Mouse (Mus musculus): ENCODE results near the gene Foxd3.
"Not testable (repeated sequence)": the region's sequence is repeated elsewhere in the genome, so short reads cannot be mapped to it uniquely, and the experiment has no call there.

Gene Foxd3

DNA sequence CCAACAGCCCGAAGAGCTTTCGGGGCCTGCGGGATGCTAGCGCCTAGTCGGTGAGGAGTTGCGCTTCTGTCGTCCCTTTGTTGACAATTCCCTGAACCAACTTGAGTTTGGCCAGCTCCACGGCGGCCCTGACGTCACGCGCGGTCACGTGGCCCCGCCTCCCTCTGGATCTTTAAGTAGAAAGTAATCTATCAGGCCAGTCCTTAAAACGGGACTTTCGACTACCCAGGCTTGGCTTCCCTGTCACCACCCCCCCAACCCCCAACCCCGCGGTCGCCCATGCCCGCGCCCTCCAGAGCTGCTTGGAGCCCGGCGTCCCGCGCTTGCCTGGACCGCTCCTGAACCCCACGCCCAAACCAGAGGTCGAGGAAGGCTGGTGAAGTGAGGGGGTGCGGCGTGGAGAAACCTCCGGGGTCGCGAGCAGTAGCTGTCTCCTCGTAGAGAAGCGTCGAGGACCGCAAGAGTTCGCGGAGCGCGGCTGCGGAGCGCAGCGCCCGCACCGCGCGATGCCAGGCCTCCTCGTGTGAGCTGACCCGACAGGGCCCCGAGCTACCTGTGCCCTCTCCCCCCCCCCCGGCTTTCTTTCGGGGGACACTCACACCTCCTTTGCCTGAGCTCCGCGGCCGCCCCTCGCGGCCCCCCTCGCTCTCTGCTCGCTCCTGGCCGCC, at the start of gene Foxd3:
Foxd3 (plus strand) TSS at position 363 of the 668 bp plus-strand sequence.
- DNase-seq (ENCODE audit: low read depth, low spot score) = no peak
- no peaks in the 10 kb centered on the region for H3K36me3 ChIP-seq (ENCODE audit: control insufficient read depth, insufficient read depth, low read length, poor library complexity, severe bottlenecking)
- H3K27me3 ChIP-seq (ENCODE audit: control insufficient read depth, insufficient read depth, low read length, poor library complexity, severe bottlenecking) = 0 out of 2 replicates have a peak, but pooled peaks cover 2% of the 10 kb centered on the region

DNA sequence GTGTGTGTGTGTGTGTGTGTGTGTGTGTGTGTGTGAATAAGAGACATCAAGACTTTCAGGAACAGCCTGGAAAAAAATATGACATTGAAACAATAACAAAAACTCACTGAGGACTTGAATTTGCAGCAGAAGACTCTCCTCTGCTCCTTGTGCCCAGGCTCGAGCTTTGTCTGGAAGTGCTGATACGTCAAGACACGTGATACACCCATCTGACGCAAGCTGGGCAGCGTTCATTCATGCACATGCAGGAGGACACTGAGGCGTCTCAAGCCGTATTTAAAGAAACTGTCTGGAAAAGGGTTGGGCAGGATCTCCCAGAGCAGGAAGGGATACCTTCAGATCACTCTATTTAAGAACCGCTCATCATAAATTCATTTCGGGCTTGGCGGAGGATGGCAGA, 43.9 kb upstream of the Foxd3 start:
- Histone ChIP-seq H3K27me3 (ENCODE audit: control insufficient read depth, insufficient read depth, low read length, poor library complexity, severe bottlenecking) (no peaks in the 10 kb centered on the region), H3K36me3 (ENCODE audit: control insufficient read depth, insufficient read depth, low read length, poor library complexity, severe bottlenecking) (no peaks in the 10 kb centered on the region)
- no peak for DNase-seq (ENCODE audit: low read depth, low spot score)

DNA sequence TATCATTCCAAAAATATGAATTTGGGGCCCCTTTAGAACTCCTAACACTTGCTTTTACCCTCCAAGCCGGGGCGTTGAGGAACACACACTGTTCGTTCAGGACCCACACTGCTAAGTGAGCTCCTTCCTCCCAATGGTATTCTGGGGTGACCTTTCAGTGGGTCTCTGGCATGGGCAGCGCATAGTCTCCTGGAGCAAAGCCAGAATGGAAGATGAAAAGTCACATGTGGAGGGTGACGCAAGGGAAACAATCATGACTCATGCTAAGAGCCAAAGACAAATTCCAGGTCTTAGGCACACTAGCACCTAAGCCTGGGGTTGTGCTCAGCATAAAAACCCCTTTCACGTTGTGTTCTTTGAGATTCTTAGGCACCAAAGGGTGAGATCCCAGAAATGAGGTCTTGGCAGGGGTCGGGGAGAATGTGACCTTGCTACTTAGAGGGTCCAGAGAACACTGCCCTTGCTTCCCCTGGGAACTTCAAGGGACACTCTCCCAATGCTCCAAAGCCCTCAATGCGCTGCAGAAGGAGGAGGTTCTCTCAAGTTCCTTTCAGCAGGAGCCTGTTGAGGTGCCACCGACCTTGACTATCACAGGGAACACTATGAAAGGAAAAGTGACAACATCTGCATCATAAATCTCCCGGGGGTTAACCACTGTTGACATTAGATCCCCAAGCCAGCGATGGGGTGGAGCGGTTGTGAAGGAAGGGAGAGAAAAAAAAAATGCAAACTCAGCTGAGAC, 43.3 kb upstream of the Foxd3 start:
- no peak for DNase-seq (ENCODE audit: low read depth, low spot score)
- no peaks in the 10 kb centered on the region for H3K27me3 ChIP-seq (ENCODE audit: control insufficient read depth, insufficient read depth, low read length, poor library complexity, severe bottlenecking)
- no peaks in the 10 kb centered on the region for H3K36me3 ChIP-seq (ENCODE audit: control insufficient read depth, insufficient read depth, low read length, poor library complexity, severe bottlenecking)

DNA sequence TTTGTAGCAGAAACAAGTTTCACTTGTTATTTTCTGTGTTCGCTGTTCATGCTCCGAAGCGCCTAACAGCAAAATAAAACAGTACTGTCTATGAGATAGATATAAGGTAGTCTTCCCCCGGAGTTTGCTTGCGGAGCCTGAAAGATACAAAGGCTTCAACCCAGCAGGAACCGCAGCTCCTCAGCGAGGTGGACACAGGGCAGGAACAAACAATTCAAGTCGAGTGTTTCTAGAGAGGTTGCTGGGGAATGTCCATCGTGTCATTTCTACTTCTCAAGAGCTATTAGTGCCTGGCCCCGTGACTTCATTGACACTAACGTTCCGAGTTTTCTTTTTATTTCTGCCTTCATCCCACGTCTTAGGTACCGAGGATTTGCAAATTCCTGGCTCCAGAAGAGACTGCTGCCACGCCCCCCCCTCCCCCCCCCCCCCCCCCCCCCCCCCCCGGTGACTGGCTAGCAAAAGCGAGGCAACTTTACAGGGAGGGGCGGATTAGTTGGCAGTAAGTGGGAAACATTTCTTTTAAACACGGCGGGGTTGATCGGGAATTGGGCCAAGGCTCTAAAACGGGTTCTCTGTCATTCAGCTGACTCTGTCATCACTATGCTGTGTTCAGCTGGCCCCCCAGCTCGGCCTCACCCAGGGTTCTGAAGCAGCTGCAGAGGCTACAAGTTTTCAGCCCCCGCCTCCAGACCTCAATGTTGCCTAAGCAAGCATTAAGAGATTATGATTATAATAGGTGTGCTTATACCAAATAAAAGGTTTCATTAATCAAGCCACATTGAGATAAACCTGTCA, 29.9 kb upstream of the Foxd3 start:
- Histone ChIP-seq H3K36me3 (ENCODE audit: control insufficient read depth, insufficient read depth, low read length, poor library complexity, severe bottlenecking) (no peaks in the 10 kb centered on the region), H3K27me3 (ENCODE audit: control insufficient read depth, insufficient read depth, low read length, poor library complexity, severe bottlenecking) (no peaks in the 10 kb centered on the region)
- no peak for DNase-seq (ENCODE audit: low read depth, low spot score)

GRCm38 (mm10) chr4:99627057-99627456, 29.0 kb upstream of the Foxd3 start:
- H3K27me3 ChIP-seq (ENCODE audit: control insufficient read depth, insufficient read depth, low read length, poor library complexity, severe bottlenecking) = no peaks in the 10 kb centered on the region
- no peak for DNase-seq (ENCODE audit: low read depth, low spot score)
- no peaks in the 10 kb centered on the region for H3K36me3 ChIP-seq (ENCODE audit: control insufficient read depth, insufficient read depth, low read length, poor library complexity, severe bottlenecking)

GRCm38 (mm10) chr4:99636038-99636437, 20.1 kb upstream of the Foxd3 start:
- no peaks in the 10 kb centered on the region; the same call in 1 of the 2 replicates for H3K27me3 ChIP-seq (ENCODE audit: control insufficient read depth, insufficient read depth, low read length, poor library complexity, severe bottlenecking)
- no peaks in the 10 kb centered on the region for H3K36me3 ChIP-seq (ENCODE audit: control insufficient read depth, insufficient read depth, low read length, poor library complexity, severe bottlenecking)
- DNase-seq (ENCODE audit: low read depth, low spot score) = no peak

GRCm38 (mm10) chr4:99636711-99637110, 19.4 kb upstream of the Foxd3 start:
- DNase-seq (ENCODE audit: low read depth, low spot score) = no peak
- H3K27me3 ChIP-seq (ENCODE audit: control insufficient read depth, insufficient read depth, low read length, poor library complexity, severe bottlenecking) = no peaks in the 10 kb centered on the region; the same call in 1 of the 2 replicates
- no peaks in the 10 kb centered on the region for H3K36me3 ChIP-seq (ENCODE audit: control insufficient read depth, insufficient read depth, low read length, poor library complexity, severe bottlenecking)

DNA sequence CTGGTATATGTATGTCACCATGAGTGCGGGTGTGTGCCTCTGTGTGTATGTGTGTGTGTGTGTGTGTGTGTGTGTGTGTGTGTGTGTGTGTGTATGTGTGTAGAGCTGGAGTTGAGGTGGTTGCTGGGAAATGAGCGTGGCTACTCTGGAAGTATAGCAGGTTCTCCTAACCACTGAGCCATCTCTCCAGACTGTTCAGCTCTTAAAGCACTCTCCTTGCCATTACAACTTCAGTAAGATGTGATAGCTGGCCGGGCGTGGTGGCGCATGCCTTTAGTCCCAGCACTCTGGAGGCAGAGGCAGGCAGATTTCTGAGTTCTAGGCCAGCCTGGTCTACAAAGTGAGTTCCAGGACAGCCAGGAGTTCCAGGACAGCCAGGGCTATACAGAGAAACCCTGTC, 15.5 kb upstream of the Foxd3 start:
- H3K36me3 ChIP-seq (ENCODE audit: control insufficient read depth, insufficient read depth, low read length, poor library complexity, severe bottlenecking); H3K27me3 ChIP-seq (ENCODE audit: control insufficient read depth, insufficient read depth, low read length, poor library complexity, severe bottlenecking); DNase-seq (ENCODE audit: low read depth, low spot score): not testable (repeated sequence)

GRCm38 (mm10) chr4:99641920-99642319, 14.2 kb upstream of the Foxd3 start:
- no peaks in the 10 kb centered on the region; the same call in 1 of the 2 replicates for H3K27me3 ChIP-seq (ENCODE audit: control insufficient read depth, insufficient read depth, low read length, poor library complexity, severe bottlenecking)

GRCm38 (mm10) chr4:99645560-99645959, 10.5 kb upstream of the Foxd3 start:
- no peak for DNase-seq (ENCODE audit: low read depth, low spot score)

More at GRCm38 (mm10) chr4:99641920-99642319, 14.2 kb upstream of the Foxd3 start:
- no peak for DNase-seq (ENCODE audit: low read depth, low spot score)
- no peaks in the 10 kb centered on the region for H3K36me3 ChIP-seq (ENCODE audit: control insufficient read depth, insufficient read depth, low read length, poor library complexity, severe bottlenecking)

DNA sequence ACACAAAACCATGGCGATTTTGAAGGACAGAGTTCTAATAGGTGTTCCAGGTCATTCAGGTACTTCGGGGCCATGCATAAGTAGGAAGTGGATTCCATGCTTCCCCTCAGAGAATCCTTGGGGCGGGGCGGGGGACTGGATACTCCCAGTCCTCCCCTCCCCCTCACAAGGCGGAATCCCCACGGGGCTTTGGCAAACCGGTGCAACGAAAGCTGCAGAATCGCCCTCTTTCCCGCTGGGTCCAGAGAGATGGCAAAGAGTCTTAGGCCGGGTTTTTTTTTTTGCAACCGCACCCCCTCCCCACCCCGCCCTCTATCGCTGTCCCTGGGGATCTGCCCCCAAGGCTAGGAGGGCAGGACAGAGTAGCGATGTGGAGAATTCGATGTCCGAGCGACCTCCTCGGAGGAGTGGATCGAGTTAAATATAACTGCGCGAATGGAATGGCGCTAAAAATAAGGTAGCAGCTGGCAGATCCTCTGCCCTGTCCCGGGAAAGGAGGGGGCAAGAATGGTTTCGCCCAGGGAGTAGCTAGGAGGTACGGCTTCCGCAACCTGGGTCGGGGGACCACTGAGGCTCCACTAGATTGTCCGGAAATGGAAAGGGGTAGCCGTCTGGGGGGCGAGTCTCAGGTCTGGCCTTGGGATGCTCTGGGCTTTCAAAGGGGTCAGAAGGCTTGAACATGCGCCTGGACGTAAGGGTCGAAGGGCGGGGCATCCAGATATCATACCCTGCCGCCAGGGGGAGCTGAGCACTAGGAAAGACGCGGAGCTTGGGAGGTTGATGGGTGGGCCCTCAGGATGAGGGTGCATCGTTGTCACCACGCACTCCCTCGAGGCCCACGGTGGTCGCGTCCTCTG, 5.8 kb upstream of the Foxd3 start:
- Histone ChIP-seq H3K27me3 (ENCODE audit: control insufficient read depth, insufficient read depth, low read length, poor library complexity, severe bottlenecking) (0 out of 2 replicates have a peak, but pooled peaks cover 2% of the 10 kb centered on the region), H3K36me3 (ENCODE audit: control insufficient read depth, insufficient read depth, low read length, poor library complexity, severe bottlenecking) (no peaks in the 10 kb centered on the region)
- no peak for DNase-seq (ENCODE audit: low read depth, low spot score)

More at GRCm38 (mm10) chr4:99645560-99645959, 10.5 kb upstream of the Foxd3 start:
- Histone ChIP-seq H3K36me3 (ENCODE audit: control insufficient read depth, insufficient read depth, low read length, poor library complexity, severe bottlenecking) (no peaks in the 10 kb centered on the region), H3K27me3 (ENCODE audit: control insufficient read depth, insufficient read depth, low read length, poor library complexity, severe bottlenecking) (no peaks in the 10 kb centered on the region)

DNA sequence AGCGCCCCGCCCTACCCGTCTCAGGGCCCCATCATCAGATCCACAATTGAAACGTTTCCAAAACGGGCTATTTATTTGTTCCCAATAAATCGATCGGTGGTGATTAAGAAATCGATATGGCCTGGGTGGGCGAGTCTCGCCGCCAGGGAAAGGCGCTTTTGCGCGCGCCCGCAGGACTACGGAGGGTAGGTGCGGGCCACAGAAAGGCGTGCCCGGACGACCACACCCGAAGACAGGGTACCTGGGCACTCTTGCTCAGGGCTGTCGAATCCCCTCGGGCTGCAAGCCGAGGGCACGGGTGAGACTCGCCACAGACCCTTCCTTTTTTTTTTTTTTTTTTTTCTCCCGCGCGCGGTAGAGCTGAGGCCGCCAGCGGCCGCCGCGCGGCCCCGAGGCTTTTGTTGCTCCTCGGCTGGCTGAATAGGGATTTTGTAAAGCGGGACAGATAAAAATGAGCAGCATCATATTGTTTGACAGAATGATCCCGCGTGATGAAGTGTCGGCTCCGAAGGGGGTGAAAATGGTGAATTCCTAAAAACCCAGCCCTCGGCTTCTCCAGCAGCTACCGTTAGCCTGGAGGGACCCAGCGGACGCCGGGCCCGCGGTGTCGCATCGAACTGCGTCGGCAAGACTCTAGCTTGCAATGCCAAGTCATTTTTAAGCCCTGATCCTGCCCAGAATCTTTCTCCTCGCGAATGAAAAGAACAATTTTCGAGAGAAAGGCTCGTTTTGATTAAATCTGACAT, 5.0 kb upstream of the Foxd3 start:
- H3K27me3 ChIP-seq (ENCODE audit: control insufficient read depth, insufficient read depth, low read length, poor library complexity, severe bottlenecking) = 0 out of 2 replicates have a peak, but pooled peaks cover 2% of the 10 kb centered on the region
- DNase-seq (ENCODE audit: low read depth, low spot score) = no peak
- H3K36me3 ChIP-seq (ENCODE audit: control insufficient read depth, insufficient read depth, low read length, poor library complexity, severe bottlenecking) = no peaks in the 10 kb centered on the region

- DNase-seq (ENCODE audit: low read depth, low spot score) = no peak
- Histone ChIP-seq H3K36me3 (ENCODE audit: control insufficient read depth, insufficient read depth, low read length, poor library complexity, severe bottlenecking) (no peaks in the 10 kb centered on the region), H3K27me3 (ENCODE audit: control insufficient read depth, insufficient read depth, low read length, poor library complexity, severe bottlenecking) (0 out of 2 replicates have a peak, but pooled peaks cover 2% of the 10 kb centered on the region)
Measured at GRCm38 (mm10) chr4:99651823-99652450, 4.2 kb upstream of the Foxd3 start.

Measured in splenic B cell, adult 2 months (primary cell).